Mouse (Mus musculus): ENCODE data around the gene Lrfn2. TPM values are rescaled to one million over a fixed set of nuclear protein-coding genes. Genes with fewer than 3 reads are reported as not detected.

The Lrfn2 gene
- total and polyA plus RNA-seq, 3 experiments, result not detected

DNA sequence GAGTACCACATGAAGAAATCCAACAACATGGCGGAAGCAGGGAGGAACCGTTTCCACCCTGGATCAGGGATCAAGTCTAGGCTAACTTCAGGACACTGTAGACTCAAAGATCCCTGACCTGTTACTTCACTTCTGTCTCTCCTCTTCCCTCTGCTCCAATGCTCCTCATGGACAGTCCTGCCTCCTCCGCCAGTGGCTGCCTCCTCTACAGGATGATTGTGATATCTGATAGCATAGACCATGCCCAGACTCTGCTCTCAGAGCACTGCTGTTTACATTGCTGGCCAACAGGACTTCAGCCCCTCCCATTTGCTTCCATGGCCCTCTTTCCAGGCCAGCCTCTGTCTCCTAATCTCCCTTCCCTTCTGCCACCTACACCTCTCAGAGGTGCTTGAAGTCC, 132.9 kb downstream of the Lrfn2 start:
- no peak for TF ChIP-seq SMC3 (IDR thresholded peaks at IDR 0.05; ENCODE audit: low read depth, low read length)
- no peak for TF ChIP-seq ZNF384 (IDR thresholded peaks at IDR 0.05; ENCODE audit: low read depth, low read length)
- no peak for TF ChIP-seq HCFC1 (IDR thresholded peaks at IDR 0.05; ENCODE audit: low read depth, low read length)
- TF ChIP-seq USF2 (IDR thresholded peaks at IDR 0.05; ENCODE audit: borderline replicate concordance in 1 of 2, insufficient read depth in 1 of 2, low read depth in 1 of 2, low read length in 2 of 2), result no peak
- TF ChIP-seq MYC (IDR thresholded peaks at IDR 0.05; ENCODE audit: low read depth, low read length), result no peak
- TF ChIP-seq RCOR1 (IDR thresholded peaks at IDR 0.05; ENCODE audit: low read depth, low read length), result no peak
- no peak for TF ChIP-seq MYB (IDR thresholded peaks at IDR 0.05; ENCODE audit: low read depth, low read length)
- no peak for TF ChIP-seq POLR2AphosphoS2 (IDR thresholded peaks at IDR 0.05; ENCODE audit: low read length)
- no peak for TF ChIP-seq MEF2A (IDR thresholded peaks at IDR 0.05; ENCODE audit: extremely low read depth, insufficient replicate concordance, low read depth, low read length, poor library complexity, severe bottlenecking)
- TF ChIP-seq CHD2 (IDR thresholded peaks at IDR 0.05; ENCODE audit: low read length), result no peak
- no peak for TF ChIP-seq USF1 (IDR thresholded peaks at IDR 0.05; ENCODE audit: low read depth, low read length)
- no peak for TF ChIP-seq CHD1 (IDR thresholded peaks at IDR 0.05; ENCODE audit: low read depth, low read length)
- TF ChIP-seq MXI1 (IDR thresholded peaks at IDR 0.05; ENCODE audit: low read depth, low read length), result no peak
- TF ChIP-seq BHLHE40 (IDR thresholded peaks at IDR 0.05; ENCODE audit: borderline replicate concordance, low read depth, low read length), result no peak
- no peaks in the 10 kb centered on the region for H3K27me3 ChIP-seq (ENCODE audit: control insufficient read depth in 1 of 2, insufficient read depth in 2 of 2, low read length in 2 of 2)
- H3K9me3 ChIP-seq (replicated peaks; ENCODE audit: insufficient read depth, low read length), result no peaks in the 10 kb centered on the region
- H3K4me1 ChIP-seq (ENCODE audit: control insufficient read depth in 1 of 2, insufficient read depth in 2 of 2, low read length in 2 of 2), result no peaks in the 10 kb centered on the region
- no peaks in the 10 kb centered on the region for H3K36me3 ChIP-seq (ENCODE audit: control insufficient read depth in 1 of 2, insufficient read depth in 2 of 2, low read length in 2 of 2)
- H3K4me3 ChIP-seq (ENCODE audit: control insufficient read depth in 1 of 2, insufficient read depth in 1 of 2, low read depth in 2 of 2, low read length in 2 of 2), result no peak overlapping the region
- no peak for DNase-seq (ENCODE audit: low read depth, low spot score)
- no peak overlapping the region for H3K9ac ChIP-seq (ENCODE audit: control insufficient read depth, low read depth, low read length, poor library complexity, severe bottlenecking)
- no peaks in the 10 kb centered on the region for H3K79me2 ChIP-seq (ENCODE audit: control insufficient read depth, insufficient read depth, low read length, poor library complexity)
- no peak overlapping the region for H3K27ac ChIP-seq (ENCODE audit: control insufficient read depth, low read depth, low read length)

DNA sequence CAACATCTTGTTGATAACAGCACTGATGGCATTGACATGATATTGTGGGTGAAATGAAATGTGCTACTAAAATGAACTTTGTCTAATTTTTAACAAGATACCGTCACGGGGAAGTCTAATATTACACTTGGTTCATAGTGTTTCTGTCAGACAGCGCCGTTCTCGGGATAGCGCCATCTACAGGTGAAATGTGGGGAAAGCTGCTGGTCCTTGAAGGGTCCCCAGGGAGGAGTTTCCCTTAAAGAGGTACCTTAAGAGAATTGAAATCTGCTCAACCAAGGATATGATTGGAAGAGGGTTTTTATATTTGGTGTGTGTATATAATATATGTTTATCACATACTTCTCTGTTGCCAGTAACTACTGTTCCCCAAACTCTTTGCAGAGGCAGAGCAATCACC, 134.6 kb downstream of the Lrfn2 start:
- Histone ChIP-seq H3K27ac (ENCODE audit: control insufficient read depth, low read depth, low read length) (no peak overlapping the region), H3K27me3 (ENCODE audit: control insufficient read depth in 1 of 2, insufficient read depth in 2 of 2, low read length in 2 of 2) (no peaks in the 10 kb centered on the region), H3K9ac (ENCODE audit: control insufficient read depth, low read depth, low read length, poor library complexity, severe bottlenecking) (no peak overlapping the region), H3K79me2 (ENCODE audit: control insufficient read depth, insufficient read depth, low read length, poor library complexity) (no peaks in the 10 kb centered on the region), H3K9me3 (replicated peaks; ENCODE audit: insufficient read depth, low read length) (no peaks in the 10 kb centered on the region), H3K4me1 (ENCODE audit: control insufficient read depth in 1 of 2, insufficient read depth in 2 of 2, low read length in 2 of 2) (no peaks in the 10 kb centered on the region), H3K36me3 (ENCODE audit: control insufficient read depth in 1 of 2, insufficient read depth in 2 of 2, low read length in 2 of 2) (no peaks in the 10 kb centered on the region), H3K4me3 (ENCODE audit: control insufficient read depth in 1 of 2, insufficient read depth in 1 of 2, low read depth in 2 of 2, low read length in 2 of 2) (no peak overlapping the region)
- TF ChIP-seq RAD21 (IDR thresholded peaks at IDR 0.05; ENCODE audit: low read depth, low read length) (no peak), BHLHE40 (IDR thresholded peaks at IDR 0.05; ENCODE audit: borderline replicate concordance, low read depth, low read length) (no peak), KAT2A (conservative IDR thresholded peaks at IDR 0.05; ENCODE audit: low read depth, low read length) (no peak), ZNF384 (IDR thresholded peaks at IDR 0.05; ENCODE audit: low read depth, low read length) (no peak)
- DNase-seq (ENCODE audit: low read depth, low spot score), result no peak
